Mouse (Mus musculus): ENCODE measurements around the gene Rmi2. TPM values are rescaled to one million over a fixed set of nuclear protein-coding genes. Genes with fewer than 3 reads are reported as not detected.
"Not testable (repeated sequence)": the region's sequence is repeated elsewhere in the genome, so short reads cannot be mapped to it uniquely, and the experiment has no call there.

Rmi2 gene
- total RNA-seq, 1 experiment from 2014 or later = 1.7 TPM

DNA sequence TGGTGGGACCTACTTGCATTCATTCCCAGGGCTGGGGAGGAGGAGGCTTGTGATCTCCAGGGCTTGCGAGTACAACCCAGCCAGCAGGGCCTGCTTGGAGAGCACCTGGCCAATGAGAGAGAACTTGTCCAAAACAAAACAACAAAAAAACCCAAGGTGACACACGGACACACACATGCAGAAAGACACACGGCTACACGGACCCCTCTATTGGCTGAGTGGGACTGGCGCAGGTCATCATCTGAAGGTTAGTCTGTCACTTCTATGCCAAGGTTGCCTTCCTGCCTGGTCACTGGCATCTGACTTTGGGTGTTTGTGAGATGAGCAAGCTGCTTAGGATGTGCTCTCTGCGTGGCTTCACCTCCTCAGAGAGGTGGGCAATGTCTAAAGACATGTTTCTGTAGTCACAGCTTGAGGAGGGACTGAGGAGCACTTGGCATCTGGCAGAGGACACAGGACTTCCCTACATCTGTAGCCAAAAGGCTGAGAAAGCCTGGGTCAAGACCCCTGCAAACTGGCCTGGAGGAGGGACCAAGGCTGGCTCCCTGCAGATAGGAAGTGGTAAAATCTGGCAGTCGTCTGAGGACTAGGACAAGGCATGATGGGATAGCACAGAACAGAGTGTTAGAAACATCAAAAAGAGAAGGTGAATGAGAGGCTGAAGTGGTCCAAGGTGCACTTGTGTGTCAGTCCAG lies 6.9 kb upstream of the Rmi2 start:
- no peak for DNase-seq

GRCm38 (mm10) chr16:10828461-10828805 lies 6.4 kb upstream of the Rmi2 start:
- no peak for DNase-seq

DNA sequence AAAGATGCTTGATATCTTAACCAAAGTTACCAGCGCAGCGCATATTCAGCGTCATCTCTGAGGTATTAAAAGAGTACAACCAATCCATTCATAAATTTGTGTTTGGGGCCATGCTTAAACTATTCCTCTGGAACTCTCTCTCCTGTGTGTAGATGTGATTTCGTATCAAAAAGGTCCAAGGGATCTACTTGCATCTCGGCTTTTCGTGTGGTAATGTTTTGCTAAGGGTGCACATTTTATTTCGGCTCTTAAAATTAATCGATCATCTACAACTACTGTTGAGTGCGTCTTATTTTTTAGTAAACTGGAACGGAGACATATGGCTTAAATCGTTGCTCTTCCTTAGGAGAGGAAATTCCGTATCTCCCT lies 333 bp upstream of the Rmi2 start:
- DNase-seq = no peak

DNA sequence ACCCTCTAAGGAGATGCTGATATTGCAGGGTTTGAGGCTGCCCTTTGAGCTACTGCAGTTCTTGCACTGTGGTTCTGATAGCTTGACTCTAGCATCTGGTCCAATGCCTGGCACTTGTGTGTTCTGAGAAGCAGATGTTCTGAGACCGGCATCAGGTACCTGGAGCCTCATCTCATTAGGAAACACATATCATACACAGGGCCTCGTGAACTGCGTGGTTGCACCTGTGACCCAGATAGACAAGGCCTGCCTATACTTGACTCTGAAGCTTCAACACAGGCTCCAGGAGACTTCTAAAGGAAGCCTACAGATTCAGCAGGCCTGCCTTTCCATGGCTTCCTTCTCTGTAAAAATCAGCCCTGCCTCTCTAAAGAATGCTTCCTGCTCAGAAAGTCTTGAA lies 1.5 kb downstream of the Rmi2 start:
- DNase-seq = no peak

DNA sequence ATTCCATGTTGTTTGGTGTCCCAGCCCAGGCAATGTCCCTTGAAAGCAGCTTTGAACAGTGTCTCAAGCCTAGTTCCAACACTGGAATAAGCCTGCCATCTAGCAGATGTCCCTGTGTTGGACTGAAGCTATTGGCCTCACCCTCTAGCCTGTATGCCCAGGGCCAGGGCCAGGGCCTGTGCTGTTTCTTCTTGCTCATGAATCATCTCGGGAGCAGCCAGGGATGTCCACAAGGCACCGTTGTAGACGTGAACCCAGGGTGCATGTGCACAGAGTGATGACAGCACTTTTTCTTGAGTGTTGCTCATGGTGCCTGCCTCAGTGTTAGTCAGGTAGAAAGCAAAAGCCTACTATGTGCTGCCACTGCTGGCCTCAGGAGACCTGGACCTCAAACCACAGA lies 2.4 kb downstream of the Rmi2 start:
- no peak for DNase-seq

DNA sequence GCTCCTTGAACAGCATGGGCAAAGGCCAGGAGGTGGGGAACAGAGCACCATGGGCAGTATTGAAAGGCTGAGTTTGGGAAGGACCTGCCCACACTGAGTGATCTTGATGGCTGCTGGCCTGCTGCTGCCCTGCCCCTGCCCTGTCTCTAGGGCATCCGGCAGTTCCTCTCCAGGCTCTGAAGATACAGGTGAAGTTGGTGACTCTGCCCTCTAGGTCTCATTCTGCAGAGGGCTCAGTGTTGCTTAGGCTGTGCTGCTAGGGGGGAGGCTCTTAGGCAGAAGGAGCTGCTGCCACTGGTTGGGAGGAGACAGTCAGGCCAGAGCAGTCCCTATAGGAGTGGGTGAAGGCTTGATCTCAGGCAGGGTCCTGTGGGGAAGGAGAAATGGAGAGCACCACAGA lies 3.0 kb downstream of the Rmi2 start:
- DNase-seq = no peak

DNA sequence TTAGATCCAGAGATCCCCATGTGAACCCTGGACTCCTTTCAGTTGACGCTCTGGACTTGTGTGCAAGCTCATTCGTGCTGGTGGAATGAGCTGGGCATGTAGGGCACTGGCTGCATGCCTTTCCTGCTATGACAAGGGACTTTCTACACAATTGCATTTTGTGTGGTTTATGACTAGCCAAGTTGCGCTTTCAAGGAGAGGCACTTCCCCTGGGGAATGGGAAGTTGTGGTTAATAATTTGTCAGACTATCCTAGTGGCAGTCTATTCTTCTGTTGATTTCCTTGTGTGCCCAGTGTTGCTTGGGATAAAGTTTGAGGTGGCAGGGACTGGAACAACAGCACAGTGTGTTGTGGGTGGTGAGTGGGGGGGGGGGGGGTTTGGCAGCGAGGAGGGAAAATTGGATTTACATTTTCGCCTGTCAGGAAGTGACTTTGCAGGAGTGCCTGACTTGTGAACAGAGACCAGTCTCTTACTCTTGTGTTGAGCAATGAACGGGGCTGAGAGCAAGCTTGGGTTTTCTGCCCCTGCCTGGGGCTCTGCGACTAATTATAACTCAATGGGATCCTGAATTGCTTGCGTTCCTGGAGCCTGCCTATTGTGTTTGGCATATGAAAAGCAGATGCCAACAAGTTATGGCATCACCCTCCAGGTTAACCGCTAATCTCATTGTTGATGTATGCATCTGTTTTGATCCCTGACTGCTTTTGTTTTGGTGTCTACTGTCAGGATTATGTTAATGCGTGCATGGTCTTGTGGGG lies 3.8 kb downstream of the Rmi2 start:
- no peak for DNase-seq

DNA sequence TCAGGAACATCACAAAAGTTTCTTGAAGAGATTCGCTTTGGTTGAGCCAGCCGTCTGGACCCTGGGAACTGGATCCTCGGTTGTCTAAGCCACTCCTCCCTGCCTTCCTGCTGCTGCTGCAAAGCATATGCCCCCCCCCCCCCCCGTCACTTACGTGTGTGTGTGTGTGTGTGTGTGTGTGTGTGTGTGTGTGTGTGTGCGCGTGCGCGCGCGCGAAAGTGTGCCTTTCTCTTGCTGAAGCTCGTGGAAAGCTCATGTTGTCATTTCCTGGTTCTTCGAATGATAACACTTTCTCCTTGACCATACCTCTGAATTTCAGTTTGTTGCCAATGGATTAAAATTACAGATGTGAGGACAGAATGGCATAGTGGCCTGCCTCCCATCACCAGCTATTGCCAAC lies 5.2 kb downstream of the Rmi2 start:
- DNase-seq = no peak

DNA sequence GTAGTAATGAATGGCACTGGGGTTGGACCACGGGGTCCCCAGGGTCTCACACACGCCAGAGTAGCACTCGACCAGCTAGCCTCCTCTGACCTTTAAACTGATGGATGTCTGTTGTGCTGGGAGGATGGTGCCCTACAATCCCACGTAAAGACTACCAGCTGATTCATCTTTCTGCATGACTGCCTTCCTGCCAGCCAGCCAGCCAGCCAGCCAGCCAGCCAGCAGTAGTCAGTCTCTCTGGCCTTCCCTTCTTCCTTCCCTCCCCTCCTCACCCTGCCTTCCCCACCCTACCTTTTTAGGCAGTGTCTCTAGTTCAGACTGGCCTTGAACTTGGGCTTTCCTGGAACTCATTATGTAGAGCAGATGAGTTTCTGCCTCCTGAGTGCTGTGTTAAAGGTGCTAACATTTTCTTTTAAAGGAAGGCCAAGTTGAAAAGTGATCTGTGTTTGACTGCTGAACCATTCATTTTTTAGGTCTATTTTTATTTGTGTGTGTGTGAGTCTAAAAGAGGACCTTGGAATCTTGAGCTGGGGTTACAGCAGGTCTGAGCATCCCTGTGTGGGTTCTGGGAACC lies 7.5 kb downstream of the Rmi2 start:
- DNase-seq = peak; percentile 35

- DNase-seq = peak; percentile 50
Measured at GRCm38 (mm10) chr16:10843486-10844318, 8.8 kb downstream of the Rmi2 start.

- no peak for DNase-seq
Measured at GRCm38 (mm10) chr16:10844319-10844670, 9.4 kb downstream of the Rmi2 start.

DNA sequence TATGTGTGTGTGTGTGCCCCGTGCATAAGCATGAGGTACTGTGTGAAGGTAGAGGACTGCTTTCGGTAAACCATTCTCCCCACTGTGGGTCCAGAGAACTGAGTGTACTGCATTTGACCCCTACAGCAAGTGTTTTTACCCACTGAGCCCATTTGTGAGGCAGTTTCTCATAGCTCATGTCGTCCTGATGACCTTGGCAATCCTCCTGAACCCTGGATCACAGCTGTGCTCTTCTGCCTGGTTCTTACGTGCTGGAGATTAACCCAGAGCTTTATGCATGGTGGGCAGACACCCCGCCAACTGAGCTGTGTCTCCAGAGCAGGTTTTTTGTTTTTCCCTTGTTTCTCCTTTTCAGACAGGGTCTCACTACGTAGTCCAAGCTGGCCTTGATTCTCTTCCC lies 11.1 kb downstream of the Rmi2 start:
- DNase-seq = no peak

GRCm38 (mm10) chr16:10846503-10846902 lies 11.6 kb downstream of the Rmi2 start:
- DNase-seq = peak; percentile 70

- DNase-seq = peak; percentile 81
Measured at GRCm38 (mm10) chr16:10849965-10850861, 15.4 kb downstream of the Rmi2 start.

GRCm38 (mm10) chr16:10850905-10851304 lies 16.0 kb downstream of the Rmi2 start:
- DNase-seq = no peak

DNA sequence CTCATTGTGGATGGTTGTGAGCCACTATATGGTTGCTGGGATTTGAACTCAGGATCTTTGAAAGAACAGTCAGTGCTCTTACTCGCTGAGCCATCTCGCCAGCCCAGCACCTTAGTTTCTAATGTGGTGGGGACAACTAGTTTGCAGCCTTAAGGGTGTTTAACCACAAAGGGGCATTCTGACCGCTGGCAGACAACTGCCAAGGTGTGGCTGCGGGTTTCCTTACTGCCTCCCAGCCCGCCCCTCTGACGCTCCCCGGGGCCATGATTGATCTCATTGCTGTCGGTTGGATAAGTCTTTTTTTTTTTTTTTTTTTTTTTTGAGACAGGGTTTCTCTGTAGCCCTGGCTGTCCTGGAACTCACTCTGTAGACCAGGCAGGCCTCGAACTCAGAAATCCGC lies 17.4 kb downstream of the Rmi2 start:
- DNase-seq = not testable (repeated sequence)

GRCm38 (mm10) chr16:10859726-10860245 lies 24.9 kb downstream of the Rmi2 start:
- DNase-seq = no peak

GRCm38 (mm10) chr16:10861408-10861807 lies 26.5 kb downstream of the Rmi2 start:
- DNase-seq = no peak

DNA sequence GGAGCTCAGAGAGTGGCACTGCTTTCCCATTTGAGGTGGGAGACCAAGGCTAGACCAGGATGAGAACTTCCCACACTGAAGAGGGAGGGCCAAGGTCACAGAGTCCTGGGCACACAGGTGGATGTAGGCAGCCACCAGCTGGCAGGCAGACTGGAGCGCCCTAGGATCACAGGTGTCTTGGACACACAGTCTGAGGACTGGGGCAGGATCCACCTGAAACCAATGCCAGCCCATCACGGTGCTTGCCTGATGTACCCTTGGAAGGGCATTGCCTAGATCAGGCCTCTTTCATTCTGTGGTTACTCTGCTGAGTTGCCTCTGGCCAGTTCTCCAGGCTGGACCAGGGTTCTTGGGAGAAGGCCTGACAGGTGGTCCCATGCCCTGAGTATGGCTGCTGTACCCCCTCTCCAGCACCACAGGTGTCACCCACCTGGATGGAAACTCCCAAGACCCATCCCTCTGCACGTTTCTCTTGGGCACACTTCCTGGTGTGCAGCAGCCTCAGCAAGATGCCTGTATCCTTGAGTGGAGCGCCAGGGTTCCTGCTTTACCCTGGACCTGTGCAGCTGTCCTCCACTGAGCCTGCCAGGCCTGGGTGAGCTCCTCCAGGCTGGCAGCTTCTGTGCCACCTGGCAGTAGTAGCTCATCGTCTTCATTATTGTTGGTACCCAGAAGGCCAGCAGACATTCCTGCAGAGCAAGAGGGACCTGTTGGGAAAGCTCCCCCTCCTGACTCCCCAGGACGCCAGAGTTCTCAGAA lies 30.2 kb downstream of the Rmi2 start:
- no peak for DNase-seq

- DNase-seq = no peak
Measured at GRCm38 (mm10) chr16:10865592-10865987, 30.7 kb downstream of the Rmi2 start.

- no peak for DNase-seq
Measured at GRCm38 (mm10) chr16:10866841-10867240, 32.0 kb downstream of the Rmi2 start.
